Mouse (Mus musculus) cerebellum, adult (tissue): Measurements from ENCODE around the gene Hdhd5.
A peak's percentile ranks its signal among the peaks of the same experiment; 100 is the strongest.

Experiments
- ATAC-seq: cut with Nextera tagmentation; 2 replicates; pipeline ENCODE4 v1.9.2; 2017; ENCODE audit warnings: mild to moderate bottlenecking, moderate library complexity, mixed read lengths; ENCODE audit not compliant: insufficient number of reproducible peaks, low FRiP score, low TSS enrichment

Hdhd5 gene

GRCm38 (mm10) chr6:120536337-120536736, 5.2 kb upstream of the Hdhd5 start:
- no peak for ATAC-seq

GRCm38 (mm10) chr6:120532594-120532993, 1.5 kb upstream of the Hdhd5 start:
- ATAC-seq: no peak

- ATAC-seq: no peak
Observed at GRCm38 (mm10) chr6:120529123-120529522, 2.0 kb downstream of the Hdhd5 start.

GRCm38 (mm10) chr6:120524796-120525195, 6.3 kb downstream of the Hdhd5 start:
- no peak for ATAC-seq

GRCm38 (mm10) chr6:120519647-120520046, 11.5 kb downstream of the Hdhd5 start:
- no peak for ATAC-seq

- ATAC-seq: no peak
Observed at GRCm38 (mm10) chr6:120517311-120517710, 13.8 kb downstream of the Hdhd5 start.

GRCm38 (mm10) chr6:120516879-120517278, 14.2 kb downstream of the Hdhd5 start:
- no peak for ATAC-seq

- ATAC-seq: no peak
Observed at GRCm38 (mm10) chr6:120516422-120516821, 14.7 kb downstream of the Hdhd5 start.

- ATAC-seq: no peak
Observed at GRCm38 (mm10) chr6:120511212-120511611, 19.9 kb downstream of the Hdhd5 start.

GRCm38 (mm10) chr6:120510425-120510824, 20.7 kb downstream of the Hdhd5 start:
- ATAC-seq: no peak

GRCm38 (mm10) chr6:120509975-120510374, 21.1 kb downstream of the Hdhd5 start:
- no peak for ATAC-seq

- ATAC-seq: no peak
Observed at GRCm38 (mm10) chr6:120508645-120509044, 22.5 kb downstream of the Hdhd5 start.

GRCm38 (mm10) chr6:120505531-120505930, 25.6 kb downstream of the Hdhd5 start:
- no peak for ATAC-seq

GRCm38 (mm10) chr6:120504051-120504450, 27.1 kb downstream of the Hdhd5 start:
- ATAC-seq: no peak

GRCm38 (mm10) chr6:120496544-120496943, 34.6 kb downstream of the Hdhd5 start:
- ATAC-seq: no peak

GRCm38 (mm10) chr6:120493374-120494181, 37.5 kb downstream of the Hdhd5 start, which contains the start of gene Tmem121b:
Gene Tmem121b (minus strand): TSS chr6:120493807.
- peak; percentile 57 for ATAC-seq

- peak; percentile 11; the same call in 1 of the 2 replicates for ATAC-seq
Observed at GRCm38 (mm10) chr6:120492499-120493373, 38.4 kb downstream of the Hdhd5 start.

GRCm38 (mm10) chr6:120491862-120492498, 39.1 kb downstream of the Hdhd5 start:
- no peak for ATAC-seq

- ATAC-seq: no peak
Observed at GRCm38 (mm10) chr6:120491064-120491463, 40.1 kb downstream of the Hdhd5 start.

GRCm38 (mm10) chr6:120489461-120489860, 41.7 kb downstream of the Hdhd5 start:
- no peak for ATAC-seq

- ATAC-seq: no peak
Observed at GRCm38 (mm10) chr6:120488647-120489046, 42.5 kb downstream of the Hdhd5 start.
